Mouse (Mus musculus) right cerebral cortex, postnatal 10 days (tissue): ENCODE results near the gene Tmem212.

ENCODE experiments used
- DNase-seq, 2 experiments: peaks; one replicate each; pipeline ENCODE4 v3.0.0; 2021; ENCODE audit warnings: low spot score in 2 of 2

The Tmem212 gene

DNA sequence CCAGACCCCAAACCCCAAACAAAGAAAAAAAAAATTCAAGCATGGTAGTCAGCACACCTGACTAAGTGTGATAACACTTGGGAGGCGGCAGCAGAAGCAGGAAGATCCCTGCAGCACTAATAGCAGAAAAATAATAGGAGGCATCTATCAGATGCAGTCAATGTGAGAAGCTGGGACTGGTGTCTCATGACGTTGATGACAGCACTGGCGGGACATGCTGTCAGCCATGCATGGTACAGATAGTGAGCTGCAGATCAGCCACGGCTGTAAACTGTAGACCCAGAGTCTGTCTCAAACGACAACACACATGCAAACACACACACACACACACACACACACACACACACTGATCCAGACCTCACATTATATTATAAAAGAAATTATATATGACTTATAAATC is 52.9 kb downstream of the Tmem212 start:
- no peak for DNase-seq

DNA sequence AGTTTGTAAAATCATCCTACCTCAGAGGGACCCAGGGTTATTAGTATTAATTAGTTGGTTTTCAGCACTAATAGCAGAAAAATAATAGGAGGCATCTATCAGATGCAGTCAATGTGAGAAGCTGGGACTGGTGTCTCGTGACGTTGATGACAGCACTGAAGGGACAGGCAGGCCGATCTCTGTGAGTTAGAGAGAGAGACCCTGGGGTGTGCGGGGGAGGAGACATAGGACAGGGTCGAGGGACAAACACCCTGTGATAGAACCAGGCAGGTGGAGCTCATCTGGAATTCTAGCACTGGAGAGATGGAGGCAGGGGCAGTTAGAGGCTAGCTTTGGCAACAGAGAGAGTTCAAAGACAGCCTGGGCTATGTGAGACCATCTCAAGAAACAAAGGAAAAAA is 53.3 kb downstream of the Tmem212 start:
- no peak for DNase-seq

DNA sequence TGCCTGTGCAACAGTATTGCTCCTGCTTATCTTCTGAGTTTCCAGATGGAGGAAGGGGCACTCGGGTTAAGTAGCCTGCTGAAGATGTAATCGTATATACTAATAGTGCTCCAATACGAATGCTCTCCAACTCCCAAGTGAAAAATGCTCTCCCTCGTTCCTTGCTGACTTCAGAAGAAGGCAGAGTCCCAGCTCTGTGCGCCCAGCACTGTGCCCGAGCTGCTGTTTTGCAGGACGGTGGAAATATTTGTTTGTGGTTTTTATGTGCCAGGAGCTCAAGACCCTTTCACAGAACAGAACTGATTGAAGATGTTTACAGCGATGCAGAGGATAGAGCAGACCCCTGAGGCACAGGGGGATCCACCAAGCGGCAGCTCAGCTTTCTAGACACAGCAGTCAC is 55.9 kb downstream of the Tmem212 start:
- no peak for DNase-seq

DNA sequence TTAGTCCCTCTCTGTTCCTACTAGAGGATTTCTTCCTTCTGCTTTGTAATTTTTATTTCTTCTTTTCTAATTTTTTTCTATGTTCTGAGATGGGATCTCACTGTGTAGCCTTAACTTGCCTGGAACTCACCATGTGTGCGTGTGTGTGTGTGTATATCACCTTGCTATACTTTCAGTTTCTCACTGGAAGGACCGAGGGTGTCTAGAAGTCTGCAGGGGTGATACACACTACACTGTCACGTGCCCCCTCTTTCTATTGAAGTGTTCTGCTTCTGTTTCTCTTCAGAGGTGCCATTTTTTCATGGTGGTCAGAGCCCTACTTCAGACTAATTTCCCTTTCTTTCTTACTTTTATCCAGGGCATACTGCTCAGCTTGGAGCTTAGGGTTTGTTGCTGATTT is 56.4 kb downstream of the Tmem212 start:
- DNase-seq, result no peak

DNA sequence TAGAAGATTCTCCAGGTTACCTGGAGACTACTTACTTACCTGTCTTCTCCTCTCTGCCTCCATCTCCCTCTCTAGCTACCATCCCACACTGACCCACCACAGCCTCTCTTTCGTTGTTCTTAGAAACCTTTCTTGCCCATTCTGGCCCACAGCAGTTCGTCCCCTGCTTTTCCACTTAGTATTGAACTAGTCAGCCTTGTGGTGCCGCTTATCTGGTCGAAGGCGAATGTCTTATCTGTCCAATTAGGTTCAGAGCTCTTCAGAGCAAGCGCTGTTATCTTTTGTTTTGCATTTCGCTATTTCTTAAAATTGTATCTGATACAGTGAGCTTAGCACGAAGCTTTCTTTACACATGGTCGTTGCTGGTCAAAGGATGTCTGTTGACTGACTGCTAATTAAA is 56.9 kb downstream of the Tmem212 start:
- DNase-seq, result no peak

DNA sequence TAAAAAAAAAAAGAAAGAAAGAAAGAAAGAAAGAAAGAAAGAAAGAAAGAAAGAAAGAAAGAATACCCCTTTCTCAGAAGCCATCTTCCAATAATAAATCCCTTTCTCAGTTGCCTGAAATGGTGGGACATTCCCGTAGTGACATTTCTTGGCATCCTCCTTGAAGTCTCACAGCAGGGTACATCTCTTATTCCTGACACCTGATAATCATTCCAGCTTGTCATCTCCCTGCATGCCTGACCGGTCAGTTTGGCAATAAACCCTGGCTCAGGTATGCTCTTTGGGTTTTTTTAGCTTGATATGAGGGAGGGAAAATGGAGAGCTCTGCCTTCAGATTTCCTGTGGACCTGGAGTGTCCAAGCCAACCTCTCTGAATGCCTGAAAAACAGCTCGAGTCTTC is 59.9 kb downstream of the Tmem212 start:
- no peak for DNase-seq

DNA sequence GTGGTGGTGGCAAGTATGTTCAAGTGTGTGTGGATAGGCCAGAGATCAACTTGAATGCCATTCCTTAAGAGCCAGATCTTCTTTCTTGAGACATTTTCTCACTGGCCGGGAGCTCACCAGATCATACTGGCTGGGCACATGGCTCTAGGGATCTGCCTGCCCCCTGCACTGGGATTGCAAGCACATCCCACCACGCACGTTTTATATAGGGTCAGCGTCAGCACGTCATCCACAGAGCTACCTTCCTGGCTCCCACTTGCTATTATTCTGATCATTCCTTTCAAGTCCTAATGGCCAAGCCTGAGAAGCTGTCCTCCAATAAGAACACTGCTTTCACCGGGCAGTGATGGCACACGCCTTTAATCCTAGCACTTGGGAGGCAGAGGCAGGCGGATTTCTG is 60.4 kb downstream of the Tmem212 start:
- no peak for DNase-seq

DNA sequence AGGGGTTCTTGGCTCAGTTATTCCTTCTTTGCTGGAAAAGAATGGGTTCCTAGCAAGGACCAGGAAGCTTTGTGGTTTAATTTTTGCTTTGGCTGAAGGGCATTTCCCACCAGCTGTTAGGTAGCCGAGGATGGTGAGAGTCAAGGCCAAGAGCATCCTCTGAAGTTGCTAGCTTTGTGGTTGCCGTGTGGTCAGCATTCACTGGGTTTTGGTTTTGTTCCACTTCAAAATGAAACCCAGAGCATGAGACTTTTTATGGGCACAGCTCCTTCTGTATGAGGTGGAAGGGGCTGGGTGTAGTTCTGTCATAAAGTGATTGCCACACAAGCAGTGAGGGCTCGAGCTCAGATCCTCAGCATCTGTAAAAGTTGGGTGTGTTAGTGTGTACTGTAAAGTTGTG is 67.4 kb downstream of the Tmem212 start:
- no peak for DNase-seq

DNA sequence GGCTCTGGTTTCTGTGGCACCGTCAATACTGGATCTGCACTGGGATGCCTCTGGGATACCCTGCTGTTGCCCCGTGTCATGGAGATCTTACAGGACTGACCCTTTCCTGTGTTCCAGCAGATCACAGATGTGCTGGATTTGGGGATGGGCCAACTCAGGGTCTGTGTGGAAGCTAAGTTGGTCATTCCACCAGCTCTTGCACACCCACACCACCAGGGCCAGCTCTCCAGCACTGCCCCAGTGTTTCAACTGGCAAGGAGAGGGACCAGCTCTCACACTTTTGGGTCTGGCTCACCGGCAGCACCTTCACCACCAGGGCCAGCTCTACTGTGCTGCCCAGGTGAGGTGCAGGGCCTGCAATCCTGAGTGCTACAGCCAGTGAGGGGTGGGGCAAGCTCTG is 68.9 kb downstream of the Tmem212 start:
- no peak for DNase-seq

DNA sequence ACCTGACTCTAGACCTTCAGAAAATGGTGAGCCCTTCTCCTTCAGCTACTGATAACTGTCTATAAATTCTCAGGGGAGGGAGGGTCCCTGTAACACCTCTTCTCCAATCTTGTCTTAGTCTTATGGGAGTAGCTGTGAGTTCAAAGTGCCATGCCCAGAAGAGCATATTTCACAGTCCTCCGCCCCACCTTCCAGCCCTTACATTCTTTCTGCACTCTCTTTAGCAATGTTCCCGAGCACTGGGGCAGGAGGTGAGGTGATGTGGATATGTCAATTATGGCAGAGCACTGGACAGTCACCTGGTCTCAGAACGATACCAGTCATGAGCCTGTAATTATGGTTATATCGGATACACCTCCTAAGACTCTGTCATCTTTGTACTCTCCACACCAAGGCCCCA is 70.2 kb downstream of the Tmem212 start:
- no peak for DNase-seq
